Mouse (Mus musculus) spleen, adult 10 weeks (tissue): ENCODE measurements around the gene Rab32. TPM values are rescaled to one million over a fixed set of nuclear protein-coding genes. Genes with fewer than 3 reads are reported as not detected.

ENCODE experiments used
- polyA plus RNA-seq: library from polyadenylated mRNA; stranded (reverse); fragments of 350-450 nt; fragmentation: Illumina TruSeq; extraction: RNeasy Lipid Tissue Mini Kit (QIAGEN cat#74804); gene quantifications from one replicate; pipeline ENCODE4 v1.2.3, GENCODE M21; 2015; ENCODE audit warnings: low replicate concordance; ENCODE audit not compliant: insufficient read depth

Gene Rab32
- 38.1 TPM for polyA plus RNA-seq

DNA sequence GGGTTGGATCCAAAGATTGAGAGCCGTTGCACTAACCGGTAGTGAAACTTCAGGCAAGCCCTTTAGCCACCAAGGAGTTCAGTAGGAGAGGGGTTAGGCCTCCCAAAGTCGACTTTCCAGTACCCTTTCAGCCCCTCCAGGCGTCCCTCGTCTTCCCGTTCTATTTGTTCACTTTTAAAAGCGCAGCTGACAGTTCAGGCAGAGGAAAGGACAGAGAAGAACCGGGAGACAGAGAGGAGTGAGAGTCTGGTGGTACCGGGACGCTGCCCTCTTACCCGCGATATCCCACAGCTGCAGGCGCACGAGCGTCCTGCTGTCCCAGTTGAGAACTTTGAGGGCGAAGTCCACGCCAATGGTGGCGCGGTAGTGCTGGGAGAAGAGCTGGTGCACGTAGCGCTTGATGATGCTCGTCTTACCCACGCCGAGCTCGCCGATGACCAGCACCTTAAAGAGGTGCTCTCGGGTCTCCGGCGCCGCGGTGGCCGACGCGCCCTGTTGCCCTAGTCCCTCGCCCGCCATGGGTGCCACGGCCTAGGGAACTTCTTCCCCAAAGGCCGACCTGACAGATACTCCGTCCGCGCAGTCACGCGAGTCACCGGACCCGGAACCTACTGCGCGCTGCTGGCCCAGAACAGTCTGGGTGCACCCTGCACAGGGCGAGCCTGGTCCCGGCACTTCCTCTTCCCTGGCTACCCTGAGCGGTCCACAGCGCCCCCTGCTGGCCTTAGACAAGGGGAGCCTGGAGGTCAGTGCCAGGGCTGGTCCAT, at the start of gene Rab32:
Gene Rab32, minus strand, starts transcription at position 696 of the 767 bp plus-strand sequence.

Other genes starting within 250 kb of the Rab32 start
- 3.0 TPM for gene Adgb, start 85.9 kb downstream of the Rab32 start, polyA plus RNA-seq
- gene Gm10944, start 123.1 kb upstream of the Rab32 start, polyA plus RNA-seq, result not detected